In the genomic region with DNA sequence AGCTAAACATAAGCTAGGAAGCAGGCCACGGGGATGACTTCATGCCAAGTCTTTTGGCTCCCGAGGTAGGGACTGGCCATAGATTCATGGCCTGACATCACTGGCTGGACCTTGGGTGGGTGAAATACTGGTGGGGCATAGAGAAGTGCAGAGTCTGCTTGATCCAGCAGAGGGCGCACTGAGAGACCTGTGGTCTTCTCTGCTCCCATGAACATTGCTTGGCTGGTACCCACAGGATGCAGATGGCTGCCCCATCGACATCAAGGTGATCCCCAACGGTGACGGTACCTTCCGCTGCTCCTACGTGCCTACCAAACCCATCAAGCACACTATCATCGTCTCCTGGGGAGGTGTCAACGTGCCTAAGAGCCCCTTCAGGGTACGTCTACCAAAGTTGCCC, we compare ENCODE assay signal across 10 mouse cellular contexts. TPM values are rescaled to one million over a fixed set of nuclear protein-coding genes. Genes with fewer than 3 reads are reported as not detected.
DNase-seq lines count a peak whose midpoint lies in the region; ATAC-seq and TF ChIP-seq lines count a peak whose summit lies in the region.
"Had no signal": no experiment of that assay in that cellular context is flagged by ENCODE, and none has a peak within 500 bp of the region (broad histone marks: within the 10 kb centered on the region; RNA-seq: fewer than 3 reads in every experiment).

No protein-coding gene starts in this region.

- ATAC-seq in heart, embryonic 12.5 days (ENCODE audit: insufficient number of reproducible peaks, low FRiP score), result no peak
- ATAC-seq in activated CD4-positive, CD25-positive, alpha-beta regulatory T cell, adult 4 months, result no peak

- H3K9ac ChIP-seq in heart, embryonic 12.5 days, result no peak overlapping the region
- H3K9ac ChIP-seq in ES-E14 (ENCODE audit: insufficient read depth, low read depth, low read length, poor library complexity, severe bottlenecking), result no peak overlapping the region
- H3K9ac ChIP-seq: liver, embryonic 15.5 days had no signal

- no peak overlapping the region for H3K4me2 ChIP-seq in heart, embryonic 12.5 days
- H3K4me2 ChIP-seq: liver, embryonic 15.5 days had no signal

- in situ Hi-C loops in ES-E14 (cut with MboI; ENCODE audit: low sequenced_read_pairs in 2 of 2, unreplicated experiment in 2 of 2), result no loop called here

- peak; percentile 47 to 71 for DNase-seq in heart, postnatal 14 days
- DNase-seq in A20 (ENCODE audit: low read depth, low spot score), result peak; percentile 57
- DNase-seq in ES-E14 (ENCODE audit: low read depth, low spot score), result peak; percentile 48
- DNase-seq in embryo, embryonic 11 days, result peak; percentile 39
- peak; percentile 38 for DNase-seq in lung, postnatal 36 days
- no peak for DNase-seq in Muller cell, postnatal 12 days (ENCODE audit: inconsistent ontology term)

- intact Hi-C loops in heart, postnatal 14 days (cut with DNase I), result no loop called here

- H3K9me3 ChIP-seq in heart, embryonic 12.5 days (replicated peaks), result no peaks in the 10 kb centered on the region
- H3K9me3 ChIP-seq in ES-E14 (ENCODE audit: control insufficient read depth, insufficient read depth, low read depth, low read length), result no peaks in the 10 kb centered on the region
- H3K9me3 ChIP-seq: liver, embryonic 15.5 days had no signal

- H3K36me3 ChIP-seq in heart, embryonic 12.5 days, result peaks cover 99% of the 10 kb centered on the region
- H3K36me3 ChIP-seq in ES-E14 (ENCODE audit: control insufficient read depth, insufficient read depth, low read length, poor library complexity, severe bottlenecking), result peaks cover 4% of the 10 kb centered on the region; the same call in 1 of the 2 replicates
- H3K36me3 ChIP-seq: liver, embryonic 15.5 days had no signal

- H3K4me1 ChIP-seq in heart, embryonic 12.5 days (replicated peaks), result no peaks in the 10 kb centered on the region
- peaks cover 0 to 3% of the 10 kb centered on the region in 2 experiments; a peak in 2 of 4 replicates for H3K4me1 ChIP-seq in ES-E14 (ENCODE audit: control insufficient read depth in 2 of 2, insufficient read depth in 2 of 2, low read length in 2 of 2, poor library complexity in 1 of 2)
- H3K4me1 ChIP-seq: liver, embryonic 15.5 days had no signal

- 61% methylated on average over 11 of the region's 11 CpGs for WGBS in heart, embryonic 12.5 days

- no peaks in the 10 kb centered on the region for H3K27me3 ChIP-seq in heart, embryonic 12.5 days (replicated peaks)
- H3K27me3 ChIP-seq: liver, embryonic 15.5 days had no signal

- H3K4me3 ChIP-seq in heart, embryonic 12.5 days, result no peak overlapping the region
- H3K4me3 ChIP-seq in ES-E14 (ENCODE audit: insufficient read depth in 1 of 2, low read depth in 1 of 2, low read length in 2 of 2, poor library complexity in 1 of 2, severe bottlenecking in 1 of 2), result no peak overlapping the region
- H3K4me3 ChIP-seq: liver, embryonic 15.5 days had no signal

- H3K27ac ChIP-seq in heart, embryonic 12.5 days (ENCODE audit: poor library complexity, severe bottlenecking), result no peak overlapping the region
- H3K27ac ChIP-seq in ES-E14 (ENCODE audit: insufficient read depth, low read depth, low read length, poor library complexity, severe bottlenecking), result no peak overlapping the region
- H3K27ac ChIP-seq: liver, embryonic 15.5 days had no signal

TF ChIP-seq in ES-E14, 5 proteins besides CTCF, POLR2A, EP300 and RAD21:
- no peak for TF ChIP-seq ZNF384 (IDR thresholded peaks at IDR 0.05; ENCODE audit: low read depth, low read length)
- peak; percentile 5; the same call in 1 of the 2 replicates for TF ChIP-seq MAFK (IDR thresholded peaks at IDR 0.05; ENCODE audit: insufficient read depth, low read depth, low read length)
- no peak for TF ChIP-seq ZC3H11A (IDR thresholded peaks at IDR 0.05; ENCODE audit: borderline replicate concordance, low read depth, low read length)
- TF ChIP-seq CHD2 (IDR thresholded peaks at IDR 0.05; ENCODE audit: low read depth, low read length), result no peak
- no peak for TF ChIP-seq HCFC1 (IDR thresholded peaks at IDR 0.05; ENCODE audit: borderline replicate concordance, insufficient read depth, low read length)

RNA-seq across cellular contexts. Expression of a gene that starts 11.7 kb away (rescaled TPM):
- 100 to 1,000 TPM; 146 to 175 TPM for total RNA-seq in heart, postnatal 14 days (2021)
- polyA plus RNA-seq in heart, embryonic 12.5 days (2016; fragmentation: Nextera tagmentation; extraction: Ambion mirVana), result 90.7 and 98.1 TPM in 2 replicates
- 64.9 and 86.4 TPM in 2 replicates for total RNA-seq in ES-E14 (2012; rRNA removed)
- not detected for polyA plus RNA-seq in activated CD4-positive, CD25-positive, alpha-beta regulatory T cell, adult 4 months (2017; shearing (Covaris generic))

RNA-seq across cellular contexts. Expression of a gene that starts 22.7 kb away (rescaled TPM):
- total RNA-seq in heart, postnatal 14 days (2021), result 100 to 1,000 TPM; 108 to 110 TPM
- 175 and 189 TPM in 2 replicates for polyA plus RNA-seq in heart, embryonic 12.5 days (2016; fragmentation: Nextera tagmentation; extraction: Ambion mirVana)
- total RNA-seq in ES-E14 (2012; rRNA removed), result 173 and 182 TPM in 2 replicates
- 100 to 1,000 TPM; 373 to 399 TPM for polyA plus RNA-seq in activated CD4-positive, CD25-positive, alpha-beta regulatory T cell, adult 4 months (2017; shearing (Covaris generic))

RNA-seq across cellular contexts. Expression of a gene that starts 26.5 kb away (rescaled TPM):
- total RNA-seq in heart, postnatal 14 days (2021), result not detected
- polyA plus RNA-seq in heart, embryonic 12.5 days (2016; fragmentation: Nextera tagmentation; extraction: Ambion mirVana), result not detected in 2 replicates
- 1.0 and 1.4 TPM in 2 replicates for total RNA-seq in ES-E14 (2012; rRNA removed)
- polyA plus RNA-seq in activated CD4-positive, CD25-positive, alpha-beta regulatory T cell, adult 4 months (2017; shearing (Covaris generic)), result not detected
- polyA plus RNA-seq: embryonic facial prominence, embryonic 14.5 days; liver, embryonic 15.5 days had no signal

RNA-seq across cellular contexts. Expression of a gene that starts 48.7 kb away (rescaled TPM):
- 1 to 10 TPM; 3.6 TPM for total RNA-seq in heart, postnatal 14 days (2021)
- polyA plus RNA-seq in heart, embryonic 12.5 days (2016; fragmentation: Nextera tagmentation; extraction: Ambion mirVana), result 25.1 and 27.0 TPM in 2 replicates
- 10.5 and 18.2 TPM in 2 replicates for total RNA-seq in ES-E14 (2012; rRNA removed)
- under 1 TPM; 0.21 to 0.54 TPM for polyA plus RNA-seq in activated CD4-positive, CD25-positive, alpha-beta regulatory T cell, adult 4 months (2017; shearing (Covaris generic))

RNA-seq across cellular contexts. Expression of a gene that starts 56.5 kb away (rescaled TPM):
- not detected for total RNA-seq in heart, postnatal 14 days (2021)
- polyA plus RNA-seq in heart, embryonic 12.5 days (2016; fragmentation: Nextera tagmentation; extraction: Ambion mirVana), result 0.65 and 0.69 TPM in 2 replicates
- 0.11 and 0.13 TPM in 2 replicates for total RNA-seq in ES-E14 (2012; rRNA removed)
- under 1 TPM; 0.23 to 0.52 TPM for polyA plus RNA-seq in activated CD4-positive, CD25-positive, alpha-beta regulatory T cell, adult 4 months (2017; shearing (Covaris generic))
